Mouse (Mus musculus) heart, embryonic 12.5 days (tissue): ENCODE results near the gene Tbc1d9b. TPM values are rescaled to one million over a fixed set of nuclear protein-coding genes. Genes with fewer than 3 reads are reported as not detected.
A peak's percentile ranks its signal among the peaks of the same experiment; 100 is the strongest.

Source experiments
- ATAC-seq: fragments of 200-750 bp; cut with Nextera tagmentation; 2 replicates; pipeline ENCODE4 v1.8.0; 2017; ENCODE audit warnings: moderate TSS enrichment, moderate library complexity; ENCODE audit not compliant: insufficient number of reproducible peaks, low FRiP score
- H3K27ac ChIP-seq: fragments of 300-500 bp; sonication (generic); 2 replicates; pipeline ENCODE4 v1.5.1; 2016; ENCODE audit warnings: mild to moderate bottlenecking, moderate library complexity; ENCODE audit not compliant: poor library complexity, severe bottlenecking
- H3K27me3 ChIP-seq: fragments of 300-500 bp; sonication (generic); replicated peaks from 2 replicates; pipeline ENCODE4 v1.6.1; 2016; ENCODE audit warnings: mild to moderate bottlenecking, moderate library complexity
- H3K36me3 ChIP-seq: fragments of 300-500 bp; sonication (generic); 2 replicates; pipeline ENCODE4 v1.6.1; 2016; ENCODE audit warnings: mild to moderate bottlenecking, moderate library complexity
- H3K4me1 ChIP-seq: fragments of 300-500 bp; sonication (generic); replicated peaks from 2 replicates; pipeline ENCODE4 v1.6.1; 2016; ENCODE audit warnings: mild to moderate bottlenecking
- H3K4me2 ChIP-seq: fragments of 300-500 bp; sonication (generic); 2 replicates; pipeline ENCODE4 v1.6.1; 2016; ENCODE audit warnings: mild to moderate bottlenecking, moderate library complexity
- H3K4me3 ChIP-seq: fragments of 300-500 bp; sonication (generic); 2 replicates; pipeline ENCODE4 v1.5.1; 2016; ENCODE audit warnings: mild to moderate bottlenecking
- H3K9ac ChIP-seq: fragments of 300-500 bp; sonication (generic); 2 replicates; pipeline ENCODE4 v1.6.1; 2016; ENCODE audit warnings: mild to moderate bottlenecking, moderate library complexity
- H3K9me3 ChIP-seq: fragments of 300-500 bp; sonication (generic); replicated peaks from 2 replicates; pipeline ENCODE4 v1.6.1; 2016; ENCODE audit warnings: mild to moderate bottlenecking, moderate library complexity
- WGBS: fragments of 180-500 bp; shearing (Covaris S2); methylation state at CpG from one replicate; pipeline ENCODE4 v1.1.7; 2016; 5-methylcytosine and 5-hydroxymethylcytosine counted together
- polyA plus RNA-seq: library from polyadenylated mRNA; unstranded; fragments of >200 nt; fragmentation: Nextera tagmentation; extraction: Ambion mirVana; gene quantifications from 2 replicates; pipeline ENCODE4 v1.2.1, GENCODE M21; 2016

The Tbc1d9b gene
- polyA plus RNA-seq, 1 experiment from 2014 or later: 35.5 TPM

- Histone ChIP-seq H3K27ac (peak overlapping the region; percentile 83), H3K9me3 (no peaks in the 10 kb centered on the region), H3K9ac (peak overlapping the region; percentile 43; the same call in 1 of the 2 replicates), H3K27me3 (no peaks in the 10 kb centered on the region), H3K4me3 (no peak overlapping the region), H3K4me1 (peaks cover 51% of the 10 kb centered on the region), H3K4me2 (peak overlapping the region; percentile 43), H3K36me3 (peaks cover 15% of the 10 kb centered on the region)
- no peak for ATAC-seq
- 73% methylated on average over 3 of the region's 3 CpGs for WGBS
These were observed 81.0 kb downstream of the Tbc1d9b start for GRCm38 (mm10) chr11:50212060-50212739.

- Histone ChIP-seq H3K4me3 (0 out of 2 replicates have a peak overlapping the region, but pooled peaks have one; percentile 3), H3K27ac (peak overlapping the region; percentile 83), H3K9me3 (no peaks in the 10 kb centered on the region), H3K36me3 (peaks cover 6% of the 10 kb centered on the region), H3K27me3 (no peaks in the 10 kb centered on the region), H3K4me1 (peaks cover 52% of the 10 kb centered on the region), H3K9ac (peak overlapping the region; percentile 43; the same call in 1 of the 2 replicates), H3K4me2 (peak overlapping the region; percentile 43)
- peak; percentile 44 for ATAC-seq
- WGBS: 32% methylated on average over 11 of the region's 11 CpGs
These were observed 81.9 kb downstream of the Tbc1d9b start for GRCm38 (mm10) chr11:50212848-50213758.

- Histone ChIP-seq H3K9ac (no peak overlapping the region), H3K4me3 (no peak overlapping the region), H3K9me3 (no peaks in the 10 kb centered on the region), H3K27me3 (no peaks in the 10 kb centered on the region), H3K36me3 (no peaks in the 10 kb centered on the region), H3K4me2 (no peak overlapping the region), H3K4me1 (peaks cover 43% of the 10 kb centered on the region), H3K27ac (no peak overlapping the region)
- ATAC-seq: no peak
- 85% methylated on average over 6 of the region's 6 CpGs for WGBS
These were observed 83.4 kb downstream of the Tbc1d9b start for GRCm38 (mm10) chr11:50214631-50215030.

DNA sequence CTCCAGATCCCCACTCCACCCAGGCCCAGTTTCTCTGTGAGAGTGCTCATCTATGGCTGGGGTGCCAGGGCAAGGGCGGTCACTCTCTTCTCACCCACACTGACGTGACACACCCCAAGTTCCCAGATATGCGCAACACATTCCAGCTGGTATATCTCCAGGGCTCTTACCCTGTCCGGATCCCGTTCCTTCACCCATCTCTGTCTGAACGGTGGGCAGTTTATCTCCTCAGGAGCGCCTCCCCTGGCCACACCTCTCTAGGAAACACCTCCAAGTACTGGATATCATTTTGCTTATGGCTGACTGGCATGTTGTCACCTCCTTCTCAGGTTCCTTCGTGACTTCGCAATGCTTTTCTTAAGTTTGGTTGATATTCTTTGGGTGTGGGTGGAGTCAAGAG is 84.4 kb downstream of the Tbc1d9b start:
- Histone ChIP-seq H3K27ac (no peak overlapping the region), H3K4me2 (peak overlapping the region; percentile 31), H3K36me3 (no peaks in the 10 kb centered on the region), H3K27me3 (no peaks in the 10 kb centered on the region), H3K4me3 (no peak overlapping the region), H3K4me1 (peaks cover 43% of the 10 kb centered on the region), H3K9ac (no peak overlapping the region), H3K9me3 (no peaks in the 10 kb centered on the region)
- 13% methylated on average over 9 of the region's 9 CpGs for WGBS
- ATAC-seq: no peak

GRCm38 (mm10) chr11:50216724-50217366 is 85.6 kb downstream of the Tbc1d9b start:
- H3K27me3 ChIP-seq: no peaks in the 10 kb centered on the region
- no peaks in the 10 kb centered on the region for H3K36me3 ChIP-seq
- H3K4me2 ChIP-seq: no peak overlapping the region
- H3K27ac ChIP-seq: no peak overlapping the region
- WGBS: 68% methylated on average over 4 of the region's 4 CpGs
- ATAC-seq: no peak
- no peaks in the 10 kb centered on the region for H3K9me3 ChIP-seq
- H3K4me3 ChIP-seq: no peak overlapping the region
- peaks cover 35% of the 10 kb centered on the region for H3K4me1 ChIP-seq
- no peak overlapping the region for H3K9ac ChIP-seq

GRCm38 (mm10) chr11:50217811-50218210 is 86.6 kb downstream of the Tbc1d9b start:
- ATAC-seq: no peak
- Histone ChIP-seq H3K4me1 (peaks cover 29% of the 10 kb centered on the region), H3K36me3 (no peaks in the 10 kb centered on the region), H3K4me3 (no peak overlapping the region), H3K27ac (no peak overlapping the region), H3K27me3 (no peaks in the 10 kb centered on the region), H3K9ac (no peak overlapping the region), H3K9me3 (no peaks in the 10 kb centered on the region), H3K4me2 (no peak overlapping the region)
- WGBS: 64% methylated on average over 4 of the region's 4 CpGs

GRCm38 (mm10) chr11:50219833-50220232 is 88.6 kb downstream of the Tbc1d9b start:
- no peak overlapping the region for H3K4me3 ChIP-seq
- H3K27me3 ChIP-seq: no peaks in the 10 kb centered on the region
- peaks cover 25% of the 10 kb centered on the region for H3K4me1 ChIP-seq
- no peak overlapping the region for H3K9ac ChIP-seq
- H3K27ac ChIP-seq: no peak overlapping the region
- no peak for ATAC-seq
- no peaks in the 10 kb centered on the region for H3K36me3 ChIP-seq
- no peak overlapping the region for H3K4me2 ChIP-seq
- H3K9me3 ChIP-seq: no peaks in the 10 kb centered on the region
- 60% methylated on average over 2 of the region's 2 CpGs for WGBS

Other genes starting within 250 kb of the Tbc1d9b start
- gene Rasgef1c, start 229.6 kb upstream of the Tbc1d9b start, polyA plus RNA-seq: 0.18 and 0.19 TPM in 2 replicates
- 32.8 and 36.0 TPM in 2 replicates for gene Rnf130, start 106.0 kb upstream of the Tbc1d9b start, polyA plus RNA-seq
- gene Mrnip, start 43.0 kb downstream of the Tbc1d9b start, polyA plus RNA-seq: 10.1 and 11.6 TPM in 2 replicates
- gene Sqstm1, start 79.4 kb downstream of the Tbc1d9b start, polyA plus RNA-seq: 209 and 210 TPM in 2 replicates
- gene Mgat4b, start 79.5 kb downstream of the Tbc1d9b start, polyA plus RNA-seq: 35.4 and 39.3 TPM in 2 replicates
- gene Ltc4s, start 107.2 kb downstream of the Tbc1d9b start, polyA plus RNA-seq: 0.63 and 0.70 TPM in 2 replicates
- gene Maml1, start 160.9 kb downstream of the Tbc1d9b start, polyA plus RNA-seq: 4.6 and 6.1 TPM in 2 replicates
- 331 and 334 TPM in 2 replicates for gene Canx, start 194.3 kb downstream of the Tbc1d9b start, polyA plus RNA-seq
- gene Cby3, start 223.1 kb downstream of the Tbc1d9b start, polyA plus RNA-seq: 0.26 TPM in 1 of 2 replicates, not detected in the other
- gene Hnrnph1, start 245.6 kb downstream of the Tbc1d9b start, polyA plus RNA-seq: 255 and 272 TPM in 2 replicates